Mouse (Mus musculus): ENCODE results near the gene Cdc42bpg.

Cdc42bpg gene

DNA sequence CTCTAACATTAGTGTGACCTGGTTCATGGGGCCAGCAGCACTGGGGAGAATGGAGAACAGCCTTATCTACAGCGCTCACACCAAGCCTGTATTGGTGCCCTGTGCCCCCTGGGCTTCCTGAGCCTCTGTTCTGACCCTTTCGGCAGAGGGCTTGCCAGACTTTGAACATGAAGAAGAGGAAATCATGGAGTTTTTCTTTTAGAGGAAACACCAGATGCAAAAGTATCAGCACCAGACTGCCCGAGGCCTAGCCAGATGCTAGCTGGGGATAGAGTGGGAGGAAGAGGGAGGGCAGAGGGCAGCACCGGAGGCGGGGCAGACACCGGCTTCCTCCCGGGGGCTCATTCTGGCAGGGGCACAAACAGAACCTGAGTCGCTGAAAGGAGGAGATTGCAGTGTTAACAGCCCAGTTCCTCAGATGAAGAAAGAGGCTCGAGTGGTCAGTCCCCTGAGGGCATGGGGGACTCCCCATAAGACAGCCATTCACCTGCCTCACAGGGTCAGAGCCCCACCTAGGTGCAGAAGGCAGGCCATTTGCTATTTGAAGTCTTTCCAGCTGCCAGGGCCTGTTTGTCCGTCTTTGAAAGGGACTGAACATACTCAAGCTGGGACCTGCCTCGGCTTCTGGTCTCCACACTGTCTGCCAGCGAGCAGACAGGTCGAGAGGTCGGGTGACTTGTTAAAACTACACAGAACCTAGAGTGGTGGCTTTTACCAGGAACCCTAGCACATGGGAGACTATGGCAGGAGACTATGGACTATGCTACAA is 43.1 kb downstream of the Cdc42bpg start:
- no peak for DNase-seq (ENCODE audit: low spot score)

GRCm38 (mm10) chr19:6351431-6352106 is 45.3 kb downstream of the Cdc42bpg start:
- no peak for DNase-seq (ENCODE audit: low spot score)

DNA sequence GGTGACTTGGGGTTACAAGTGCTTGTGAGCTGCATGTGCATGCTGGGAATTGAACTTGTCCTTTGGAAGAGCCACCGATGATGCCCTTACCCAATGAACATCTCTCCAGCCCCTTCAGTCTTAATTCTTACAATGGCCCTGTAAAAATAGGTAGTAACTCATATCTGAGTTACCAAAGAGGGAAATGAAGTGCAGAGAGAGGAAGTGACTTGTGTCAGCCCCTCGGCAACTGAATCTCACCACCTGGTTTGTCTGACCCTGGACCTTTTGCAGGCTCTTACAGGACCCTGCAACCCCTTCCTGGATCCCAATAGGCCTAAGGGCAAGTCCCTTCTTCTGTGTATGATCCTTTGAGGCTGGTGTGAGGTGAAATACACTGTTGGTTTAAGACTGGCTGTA is 45.9 kb downstream of the Cdc42bpg start:
- DNase-seq (ENCODE audit: low spot score) = no peak

DNA sequence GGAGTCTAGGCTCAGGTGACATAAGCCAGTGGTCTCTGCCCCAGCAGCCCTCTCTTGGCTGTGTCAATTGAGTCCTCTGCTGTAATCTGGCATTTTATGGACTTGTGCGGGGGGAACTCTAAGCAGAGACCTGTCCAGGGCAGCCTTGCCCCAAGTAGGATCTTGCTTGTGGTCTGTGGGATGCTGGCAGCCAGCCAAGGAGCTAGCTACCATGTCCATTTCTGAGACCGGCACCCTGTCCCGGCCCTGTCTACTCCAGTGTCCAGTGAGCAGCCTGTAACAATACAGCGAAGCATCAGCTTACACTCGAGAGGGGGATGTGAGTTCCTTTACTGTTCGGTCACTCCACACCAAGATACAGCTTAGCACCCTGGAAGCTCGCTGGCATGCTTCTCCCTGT is 47.8 kb downstream of the Cdc42bpg start:
- DNase-seq (ENCODE audit: low spot score) = no peak

DNA sequence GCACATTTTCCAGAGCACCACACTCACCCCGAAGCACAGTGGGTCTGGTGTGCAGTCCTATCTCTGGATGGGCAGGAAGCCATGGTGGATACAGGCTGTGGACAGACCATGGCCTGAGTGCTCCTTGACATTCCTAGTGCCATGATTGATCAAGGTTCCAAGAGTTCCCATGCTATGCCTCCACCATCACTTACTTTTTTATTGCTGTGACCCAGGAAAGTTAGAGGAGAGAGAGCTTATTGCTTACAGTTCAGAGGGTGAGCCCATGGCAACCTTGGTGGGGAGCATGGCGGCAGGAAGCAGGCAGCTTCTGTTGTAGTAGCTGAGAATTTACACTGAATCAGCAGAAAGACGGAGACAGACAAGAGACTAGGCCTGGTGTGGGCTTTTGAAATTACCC is 55.0 kb downstream of the Cdc42bpg start:
- DNase-seq (ENCODE audit: low spot score) = no peak

- no peak for DNase-seq (ENCODE audit: low spot score)
Measured at GRCm38 (mm10) chr19:6363091-6363410, 56.8 kb downstream of the Cdc42bpg start.

GRCm38 (mm10) chr19:6363411-6364240 is 57.4 kb downstream of the Cdc42bpg start, which contains the start of gene Sf1:
TSS of gene Sf1 (plus strand) at chr19:6363690.
- DNase-seq (ENCODE audit: low spot score) = peak; percentile 100

DNA sequence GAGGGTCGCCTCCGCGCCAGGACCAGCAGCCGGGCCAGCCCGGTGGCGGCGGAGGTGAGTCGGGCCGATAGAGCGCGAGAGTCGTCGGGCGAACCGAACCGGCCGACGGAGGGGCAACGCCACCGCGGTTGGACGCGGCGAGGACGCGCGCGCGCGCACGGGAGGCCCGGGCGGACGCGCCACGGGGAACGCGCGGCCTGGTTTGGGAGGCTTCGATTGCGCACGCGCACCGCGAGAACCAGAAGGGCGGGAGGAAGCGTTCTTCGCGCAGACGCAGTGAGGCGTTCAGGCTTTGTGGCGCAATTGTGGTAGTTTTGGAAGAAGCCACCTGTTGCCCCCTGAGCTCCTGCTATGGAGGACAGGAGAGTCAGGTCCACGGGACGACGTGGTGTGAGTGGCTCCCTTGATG is 58.1 kb downstream of the Cdc42bpg start:
- DNase-seq (ENCODE audit: low spot score) = peak; percentile 91

GRCm38 (mm10) chr19:6364842-6365241 is 58.6 kb downstream of the Cdc42bpg start:
- DNase-seq (ENCODE audit: low spot score) = no peak

GRCm38 (mm10) chr19:6370175-6370574 is 63.9 kb downstream of the Cdc42bpg start:
- DNase-seq (ENCODE audit: low spot score) = no peak

DNA sequence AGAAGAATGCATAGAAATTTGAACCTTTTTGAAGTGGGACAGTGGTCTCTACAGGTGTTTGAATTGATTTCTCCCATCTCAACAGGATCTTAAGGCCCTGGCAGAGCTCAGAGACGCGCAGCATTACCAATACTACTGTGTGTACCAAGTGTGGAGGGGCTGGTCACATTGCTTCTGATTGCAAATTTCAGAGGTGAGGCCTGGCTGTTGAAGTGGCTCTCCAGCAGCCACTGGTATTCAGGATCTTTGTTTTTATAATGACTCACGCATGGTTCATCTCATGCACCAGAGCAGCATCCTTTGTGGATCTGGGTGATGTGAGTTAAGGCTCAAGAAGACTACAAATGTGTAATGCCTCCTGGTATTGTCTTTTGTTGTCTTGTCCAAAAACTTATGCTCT is 66.2 kb downstream of the Cdc42bpg start:
- no peak for DNase-seq (ENCODE audit: low spot score)

GRCm38 (mm10) chr19:6373539-6374400 is 67.5 kb downstream of the Cdc42bpg start:
- peak; percentile 88 for DNase-seq (ENCODE audit: low spot score)

GRCm38 (mm10) chr19:6374571-6374970 is 68.3 kb downstream of the Cdc42bpg start:
- DNase-seq (ENCODE audit: low spot score) = no peak

Data from retina, embryonic 14.5 days (tissue).